Mouse (Mus musculus): ENCODE measurements around the gene Sacm1l. TPM values are rescaled to one million over a fixed set of nuclear protein-coding genes. Genes with fewer than 3 reads are reported as not detected.

The Sacm1l gene
- total RNA-seq, 2 experiments from 2014 or later = 44.6 to 47.0 TPM

GRCm38 (mm10) chr9:123509638-123510604 is 19.6 kb upstream of the Sacm1l start:
- DNase-seq = no peak

GRCm38 (mm10) chr9:123510926-123511325 is 18.6 kb upstream of the Sacm1l start:
- DNase-seq = no peak

- DNase-seq = no peak
Observed at GRCm38 (mm10) chr9:123512482-123512881, 17.1 kb upstream of the Sacm1l start.

- DNase-seq = no peak
Observed at GRCm38 (mm10) chr9:123515087-123515486, 14.5 kb upstream of the Sacm1l start.

GRCm38 (mm10) chr9:123516641-123517385 is 12.7 kb upstream of the Sacm1l start:
- DNase-seq = no peak

- no peak for DNase-seq
Observed at GRCm38 (mm10) chr9:123518969-123519894, 10.3 kb upstream of the Sacm1l start.

GRCm38 (mm10) chr9:123520735-123521134 is 8.8 kb upstream of the Sacm1l start:
- DNase-seq = no peak

- DNase-seq = peak; percentile 57
Observed at GRCm38 (mm10) chr9:123523676-123524075, 5.9 kb upstream of the Sacm1l start.

GRCm38 (mm10) chr9:123525095-123525494 is 4.5 kb upstream of the Sacm1l start:
- DNase-seq = peak; percentile 73

- no peak for DNase-seq
Observed at GRCm38 (mm10) chr9:123526502-123526901, 3.1 kb upstream of the Sacm1l start.

- DNase-seq = no peak
Observed at GRCm38 (mm10) chr9:123528087-123528925, 1.3 kb upstream of the Sacm1l start.

- DNase-seq = peak; percentile 44
Observed at GRCm38 (mm10) chr9:123528926-123529295, 648 bp upstream of the Sacm1l start.

GRCm38 (mm10) chr9:123530158-123530475 is 558 bp downstream of the Sacm1l start:
- DNase-seq = no peak

GRCm38 (mm10) chr9:123530566-123531130 is 1.1 kb downstream of the Sacm1l start:
- DNase-seq = no peak

- DNase-seq = no peak
Observed at GRCm38 (mm10) chr9:123531234-123531633, 1.7 kb downstream of the Sacm1l start.

- DNase-seq = no peak
Observed at GRCm38 (mm10) chr9:123536613-123537012, 7.1 kb downstream of the Sacm1l start.

- DNase-seq = no peak
Observed at GRCm38 (mm10) chr9:123538189-123538588, 8.6 kb downstream of the Sacm1l start.

- no peak for DNase-seq
Observed at GRCm38 (mm10) chr9:123539093-123539492, 9.5 kb downstream of the Sacm1l start.

- no peak for DNase-seq
Observed at GRCm38 (mm10) chr9:123539823-123540222, 10.3 kb downstream of the Sacm1l start.

GRCm38 (mm10) chr9:123554599-123554998 is 25.0 kb downstream of the Sacm1l start:
- no peak for DNase-seq

All from heart, postnatal 4 days (tissue).